Mouse (Mus musculus) adrenal gland, adult 8-10 months (tissue): ENCODE data around the gene Tbxas1. TPM values are rescaled to one million over a fixed set of nuclear protein-coding genes. Genes with fewer than 3 reads are reported as not detected.

Experiments used
- DNase-seq: peaks from one replicate; pipeline ENCODE4 v3.0.0; 2022
- total RNA-seq, 4 experiments: library from RNA; stranded (reverse); gene quantifications; 2 replicates each; pipeline ENCODE4 v1.2.4; 2022

Gene Tbxas1
- total RNA-seq, 4 experiments from 2014 or later = 6.9 to 10.5 (median 9.8) TPM

DNA sequence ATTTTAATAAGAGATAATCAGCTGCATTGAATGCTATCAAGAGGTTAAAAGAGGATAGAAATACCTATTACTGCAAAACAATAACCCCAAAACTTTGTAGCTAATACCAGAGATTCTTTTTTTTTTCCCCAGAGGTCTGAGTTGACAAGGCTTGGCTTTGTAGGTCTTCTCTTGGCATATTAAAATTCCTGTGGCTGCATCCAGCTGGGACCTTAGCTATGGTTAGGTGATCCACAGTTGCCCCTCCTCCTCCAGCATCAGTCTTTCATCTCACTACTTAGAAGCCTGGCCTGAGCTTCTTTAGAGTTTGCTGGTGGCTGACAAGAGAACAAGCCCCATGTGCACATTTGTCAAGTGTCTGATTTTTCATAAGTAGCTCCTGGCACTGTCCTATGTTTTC is 249.5 kb downstream of the Tbxas1 start:
- DNase-seq = no peak

DNA sequence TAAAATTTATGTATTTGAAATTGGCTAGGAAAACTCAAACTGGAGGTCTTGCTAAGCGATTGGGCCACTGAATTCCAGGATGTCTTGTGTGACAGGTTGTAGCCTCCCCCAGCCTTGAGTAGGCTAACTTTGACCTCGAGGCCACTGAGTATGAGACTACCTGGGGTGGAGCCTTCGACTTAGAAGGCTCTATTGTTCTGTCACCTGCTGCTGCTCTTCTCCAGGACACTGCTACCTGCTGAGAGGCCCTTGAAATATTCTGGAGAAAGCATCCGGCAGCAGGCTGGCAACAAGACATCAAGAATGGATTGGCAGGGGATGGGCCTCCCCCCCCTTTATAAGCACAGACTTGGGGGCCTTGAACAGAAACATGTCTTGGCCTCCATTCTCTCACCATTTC is 256.3 kb downstream of the Tbxas1 start:
- DNase-seq = no peak

DNA sequence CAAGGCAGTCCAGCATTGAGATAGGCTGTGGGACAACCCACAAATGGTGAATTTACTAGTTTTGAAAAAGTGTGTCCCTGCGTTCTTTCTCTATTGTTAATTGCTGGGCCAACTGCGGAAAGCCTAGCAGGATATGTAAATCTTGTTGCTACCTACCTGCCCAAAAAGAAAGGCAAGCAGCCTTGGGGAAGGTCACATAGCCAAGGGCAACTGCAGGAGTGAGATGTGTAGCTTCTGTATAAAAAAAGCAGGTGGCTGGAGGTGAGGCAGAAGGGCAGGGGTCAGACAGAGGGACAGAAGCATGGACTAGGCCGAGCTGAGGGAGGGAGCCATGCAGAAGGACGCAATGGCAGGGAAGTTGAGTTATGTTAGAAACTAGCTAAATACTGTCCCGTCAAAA is 257.4 kb downstream of the Tbxas1 start:
- DNase-seq = no peak

Other genes with a start within 250 kb of the Tbxas1 start
- 1 to 10 TPM; 3.7 to 9.4 (median 5.6) TPM for gene Klrg2, start 238.2 kb upstream of the Tbxas1 start, total RNA-seq
- gene Clec2l, start 212.3 kb upstream of the Tbxas1 start, total RNA-seq = 10 to 100 TPM in 1 of 4 experiments, 1 to 10 TPM in 3; 1.8 to 11.3 (median 3.1) TPM
- 100 to 1,000 TPM; 143 to 161 (median 151) TPM for gene Hipk2, start 761 bp downstream of the Tbxas1 start, total RNA-seq
- 10 to 100 TPM; 20.8 to 27.9 (median 24.5) TPM for gene Parp12, start 242.9 kb downstream of the Tbxas1 start, total RNA-seq